Mouse (Mus musculus) hindbrain, embryonic 15.5 days (tissue): ENCODE data around the gene Nek8. TPM values are rescaled to one million over a fixed set of nuclear protein-coding genes. Genes with fewer than 3 reads are reported as not detected.
"Not testable (repeated sequence)": the region's sequence is repeated elsewhere in the genome, so short reads cannot be mapped to it uniquely, and the experiment has no call there.

Experiments used
- ATAC-seq: fragments of 200-750 bp; cut with Nextera tagmentation; 2 replicates; pipeline ENCODE4 v1.8.0; 2017; ENCODE audit warnings: low read depth, moderate number of reproducible peaks, moderate TSS enrichment; ENCODE audit not compliant: low FRiP score
- H3K27ac ChIP-seq: fragments of 300-500 bp; sonication (generic); replicated peaks from 2 replicates; pipeline ENCODE4 v1.5.1; 2015; ENCODE audit warnings: mild to moderate bottlenecking, inconsistent platforms
- H3K27me3 ChIP-seq: fragments of 300-500 bp; sonication (generic); 2 replicates; pipeline ENCODE4 v1.6.1; 2015; ENCODE audit warnings: control low read depth, inconsistent platforms
- H3K36me3 ChIP-seq: fragments of 300-500 bp; sonication (generic); 2 replicates; pipeline ENCODE4 v1.6.1; 2015; ENCODE audit warnings: control low read depth, inconsistent platforms
- H3K4me1 ChIP-seq: fragments of 300-500 bp; sonication (generic); replicated peaks from 2 replicates; pipeline ENCODE4 v1.6.1; 2015; ENCODE audit warnings: control low read depth, inconsistent platforms
- H3K4me2 ChIP-seq: fragments of 300-500 bp; sonication (generic); 2 replicates; pipeline ENCODE4 v1.6.1; 2015; ENCODE audit warnings: moderate library complexity, mild to moderate bottlenecking, inconsistent platforms
- H3K4me3 ChIP-seq: fragments of 300-500 bp; sonication (generic); 2 replicates; pipeline ENCODE4 v1.5.1; 2015; ENCODE audit warnings: mild to moderate bottlenecking, inconsistent platforms
- H3K9ac ChIP-seq: fragments of 300-500 bp; sonication (generic); 2 replicates; pipeline ENCODE4 v1.6.1; 2015; ENCODE audit warnings: inconsistent platforms
- H3K9me3 ChIP-seq: fragments of 300-500 bp; sonication (generic); 2 replicates; pipeline ENCODE4 v1.6.1; 2016; ENCODE audit warnings: control low read depth, inconsistent platforms
- WGBS: fragments of 180-500 bp; shearing (Covaris S2); methylation state at CpG from one replicate; pipeline ENCODE4 v1.1.7; 2015; 5-methylcytosine and 5-hydroxymethylcytosine counted together
- polyA plus RNA-seq: library from polyadenylated mRNA; unstranded; fragments of >200 nt; fragmentation: Nextera tagmentation; extraction: Ambion mirVana; gene quantifications from 2 replicates; pipeline ENCODE4 v1.2.1, GENCODE M21; 2015

Nek8 gene
- polyA plus RNA-seq, 1 experiment from 2014 or later: 8.5 TPM

- Histone ChIP-seq H3K4me3 (peak overlapping the region; percentile 31), H3K4me2 (peak overlapping the region; percentile 49), H3K27me3 (no peaks in the 10 kb centered on the region), H3K27ac (no peak overlapping the region), H3K36me3 (peaks cover 26% of the 10 kb centered on the region), H3K4me1 (peaks cover 12% of the 10 kb centered on the region), H3K9me3 (no peaks in the 10 kb centered on the region), H3K9ac (no peak overlapping the region)
- ATAC-seq: no peak
- 62% methylated on average over 23 of the region's 23 CpGs for WGBS
Observed at GRCm38 (mm10) chr11:78195101-78195863, 18.8 kb upstream of the Nek8 start.

DNA sequence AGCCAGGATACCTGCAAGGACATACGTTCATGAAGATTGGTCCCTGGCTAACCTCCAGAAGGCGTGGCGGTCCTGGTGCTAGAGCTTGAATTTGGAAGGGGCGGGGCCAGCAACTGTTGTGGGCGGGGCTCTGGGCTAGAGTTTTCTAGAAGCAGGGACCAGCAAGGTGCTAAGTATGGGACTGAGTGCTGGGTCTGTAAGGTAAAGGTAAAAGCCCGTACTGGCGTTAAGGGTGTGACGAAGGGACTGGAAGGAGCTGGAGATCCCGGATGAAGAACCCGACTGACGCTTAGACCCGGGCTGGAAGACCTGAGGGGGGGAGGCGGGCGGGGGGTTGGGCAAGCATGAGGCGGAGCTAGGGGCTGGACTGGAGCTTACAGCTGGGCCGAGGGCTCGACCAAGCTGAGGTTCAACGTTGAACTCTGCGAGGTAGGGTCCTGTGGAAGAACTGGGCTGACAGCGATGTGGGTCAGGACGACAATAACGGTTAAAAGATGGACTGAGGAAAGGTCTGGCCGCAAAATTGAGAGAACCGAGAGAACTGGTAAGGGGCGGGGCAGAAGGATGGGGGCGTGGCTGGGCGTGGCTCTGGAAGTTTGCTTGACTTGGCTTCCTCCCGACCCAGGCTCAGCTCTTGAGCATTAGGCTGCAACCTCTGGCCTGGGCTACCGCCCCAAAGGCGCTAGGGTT is 18.1 kb upstream of the Nek8 start:
- H3K4me1 ChIP-seq: peaks cover 19% of the 10 kb centered on the region
- H3K4me3 ChIP-seq: peak overlapping the region; percentile 31
- H3K9ac ChIP-seq: no peak overlapping the region
- no peak overlapping the region for H3K27ac ChIP-seq
- no peaks in the 10 kb centered on the region for H3K27me3 ChIP-seq
- H3K9me3 ChIP-seq: no peaks in the 10 kb centered on the region
- WGBS: 3% methylated on average over 30 of the region's 30 CpGs
- peak; percentile 53 for ATAC-seq
- H3K36me3 ChIP-seq: peaks cover 26% of the 10 kb centered on the region
- H3K4me2 ChIP-seq: peak overlapping the region; percentile 49

DNA sequence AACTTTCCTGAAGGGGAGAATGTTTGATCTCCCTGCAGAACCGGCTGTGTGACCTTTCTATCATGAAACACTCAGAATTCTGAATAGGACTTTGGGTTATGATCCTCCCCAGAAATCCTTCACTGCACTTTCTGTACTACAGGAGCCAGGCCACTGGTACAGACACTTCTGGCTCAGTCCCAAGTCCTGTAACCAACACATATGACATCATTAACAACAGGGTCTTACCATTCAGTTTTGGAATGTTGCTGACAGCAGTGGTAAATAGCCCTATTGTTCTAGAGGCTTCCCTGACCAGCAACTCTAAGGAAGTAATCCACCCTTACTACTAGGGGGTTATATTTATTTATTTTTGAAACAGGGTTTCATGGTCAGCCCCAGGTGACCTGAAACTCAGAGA is 16.6 kb upstream of the Nek8 start, which contains the start of gene Proca1:
Proca1 (plus strand) TSS at position 280 of the 400 bp plus-strand sequence.
- peaks cover 24% of the 10 kb centered on the region for H3K4me1 ChIP-seq
- H3K4me3 ChIP-seq: no peak within 1 kb of the TSS
- no peak within 1 kb of the TSS for H3K9ac ChIP-seq
- peaks cover 26% of the 10 kb centered on the region for H3K36me3 ChIP-seq
- no peaks in the 10 kb centered on the region for H3K27me3 ChIP-seq
- no peaks in the 10 kb centered on the region for H3K9me3 ChIP-seq
- H3K27ac ChIP-seq: no peak within 1 kb of the TSS
- H3K4me2 ChIP-seq: peak within 1 kb of the TSS; percentile 49
- no peak for ATAC-seq
- WGBS: 92% methylated on average over 1 of the region's 1 CpGs

GRCm38 (mm10) chr11:78190041-78190440 is 13.6 kb upstream of the Nek8 start:
- Histone ChIP-seq H3K4me1 (peaks cover 31% of the 10 kb centered on the region), H3K9ac (peak overlapping the region; percentile 72; the same call in 1 of the 2 replicates), H3K27me3 (no peaks in the 10 kb centered on the region), H3K36me3 (peaks cover 26% of the 10 kb centered on the region), H3K4me2 (peak overlapping the region; percentile 73), H3K9me3 (no peaks in the 10 kb centered on the region), H3K4me3 (peak overlapping the region; percentile 66), H3K27ac (peak overlapping the region; percentile 88)
- WGBS: 69% methylated on average over 6 of the region's 6 CpGs
- ATAC-seq: no peak

DNA sequence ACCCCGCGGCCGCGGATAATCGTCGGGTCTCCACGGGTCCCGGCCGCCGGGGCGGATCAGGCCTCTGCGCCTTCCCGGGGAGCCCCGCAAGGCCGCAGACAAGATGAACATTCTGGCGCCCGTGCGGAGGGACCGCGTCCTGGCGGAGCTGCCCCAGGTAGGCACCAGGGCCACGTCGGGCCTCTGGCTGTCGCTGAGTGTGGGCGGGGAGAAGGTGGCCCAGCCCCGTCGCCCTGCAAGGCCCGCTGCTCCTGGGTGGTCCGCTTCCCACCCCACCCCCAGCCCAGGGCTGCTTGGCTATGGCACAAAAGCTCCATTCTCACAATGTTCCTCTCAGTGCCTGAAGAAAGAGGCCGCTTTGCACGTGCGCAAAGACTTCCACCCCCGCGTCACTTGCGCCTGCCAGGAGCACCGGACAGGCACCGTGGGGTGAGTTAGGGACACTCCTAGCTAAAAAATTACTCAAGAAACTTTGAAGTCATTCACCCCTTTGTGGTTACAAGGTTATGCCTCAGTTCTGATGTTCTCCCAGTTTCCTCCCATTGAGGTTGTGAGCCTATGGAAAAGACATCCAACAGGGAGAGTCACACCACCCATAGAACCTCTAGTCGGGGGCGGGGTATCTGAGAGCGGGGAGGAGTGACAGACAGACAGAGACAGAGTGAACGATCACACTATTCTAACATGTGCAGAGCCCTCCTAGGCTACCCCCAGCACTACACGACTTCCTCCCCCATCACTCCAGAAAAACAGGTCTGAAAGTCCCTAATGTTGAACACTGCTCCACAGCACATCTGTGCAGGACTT is 13.0 kb upstream of the Nek8 start:
- ATAC-seq: peak; percentile 77
- H3K9ac ChIP-seq: peak overlapping the region; percentile 72
- H3K9me3 ChIP-seq: no peaks in the 10 kb centered on the region
- peak overlapping the region; percentile 88 for H3K27ac ChIP-seq
- H3K36me3 ChIP-seq: peaks cover 26% of the 10 kb centered on the region
- peaks cover 25% of the 10 kb centered on the region for H3K4me1 ChIP-seq
- under 1% methylated on average over 42 of the region's 42 CpGs for WGBS
- H3K27me3 ChIP-seq: no peaks in the 10 kb centered on the region
- peak overlapping the region; percentile 73 for H3K4me2 ChIP-seq
- peak overlapping the region; percentile 66 for H3K4me3 ChIP-seq

- peak; percentile 78 for ATAC-seq
- H3K27me3 ChIP-seq: no peaks in the 10 kb centered on the region
Observed at GRCm38 (mm10) chr11:78188331-78189233, 12.1 kb upstream of the Nek8 start, which contains the start of gene Rab34. Gene Rab34, plus strand, starts transcription at chr11:78188430.

DNA sequence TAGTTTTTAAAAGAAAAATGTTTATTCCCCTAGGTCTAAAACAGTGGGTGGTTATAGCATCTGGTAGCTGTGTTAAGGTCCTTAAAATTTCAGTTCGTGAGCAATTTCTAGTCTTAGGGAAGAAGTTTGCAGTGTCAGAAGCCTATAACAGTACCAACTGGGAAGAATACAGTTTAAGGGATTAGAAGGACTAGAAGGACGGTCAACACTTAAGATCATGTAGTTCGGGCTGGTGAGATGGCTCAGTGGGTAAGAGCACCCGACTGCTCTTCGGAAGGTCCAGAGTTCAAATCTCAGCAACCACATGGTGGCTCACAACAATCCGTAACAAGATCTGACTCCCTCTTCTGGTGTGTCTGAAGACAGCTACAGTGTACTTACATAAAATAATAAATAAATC is 8.2 kb upstream of the Nek8 start:
- peaks cover 24% of the 10 kb centered on the region for H3K36me3 ChIP-seq
- not testable (repeated sequence) for ATAC-seq, H3K9me3 ChIP-seq, H3K27ac ChIP-seq, H3K27me3 ChIP-seq, H3K4me2 ChIP-seq, H3K9ac ChIP-seq, H3K4me3 ChIP-seq
- H3K4me1 ChIP-seq: peaks cover 45% of the 10 kb centered on the region
- WGBS: 97% methylated on average over 6 of the region's 6 CpGs

More at GRCm38 (mm10) chr11:78188331-78189233, 12.1 kb upstream of the Nek8 start, which contains the start of gene Rab34:
- H3K4me1 ChIP-seq: peaks cover 27% of the 10 kb centered on the region
- H3K4me3 ChIP-seq: peak within 1 kb of the TSS; percentile 66
- H3K4me2 ChIP-seq: peak within 1 kb of the TSS; percentile 73
- H3K36me3 ChIP-seq: peaks cover 24% of the 10 kb centered on the region
- under 1% methylated on average over 75 of the region's 80 CpGs for WGBS
- peak within 1 kb of the TSS; percentile 72 for H3K9ac ChIP-seq
- no peaks in the 10 kb centered on the region for H3K9me3 ChIP-seq
- H3K27ac ChIP-seq: peak within 1 kb of the TSS; percentile 88

- ATAC-seq: no peak
- Histone ChIP-seq H3K36me3 (peaks cover 28% of the 10 kb centered on the region), H3K27me3 (no peaks in the 10 kb centered on the region), H3K9ac (peak overlapping the region; percentile 32), H3K4me2 (peak overlapping the region; percentile 50), H3K4me3 (peak overlapping the region; percentile 59), H3K9me3 (no peaks in the 10 kb centered on the region), H3K4me1 (peaks cover 47% of the 10 kb centered on the region), H3K27ac (peak overlapping the region; percentile 94)
- WGBS: 53% methylated on average over 10 of the region's 10 CpGs
Observed at GRCm38 (mm10) chr11:78183884-78184514, 7.5 kb upstream of the Nek8 start.

DNA sequence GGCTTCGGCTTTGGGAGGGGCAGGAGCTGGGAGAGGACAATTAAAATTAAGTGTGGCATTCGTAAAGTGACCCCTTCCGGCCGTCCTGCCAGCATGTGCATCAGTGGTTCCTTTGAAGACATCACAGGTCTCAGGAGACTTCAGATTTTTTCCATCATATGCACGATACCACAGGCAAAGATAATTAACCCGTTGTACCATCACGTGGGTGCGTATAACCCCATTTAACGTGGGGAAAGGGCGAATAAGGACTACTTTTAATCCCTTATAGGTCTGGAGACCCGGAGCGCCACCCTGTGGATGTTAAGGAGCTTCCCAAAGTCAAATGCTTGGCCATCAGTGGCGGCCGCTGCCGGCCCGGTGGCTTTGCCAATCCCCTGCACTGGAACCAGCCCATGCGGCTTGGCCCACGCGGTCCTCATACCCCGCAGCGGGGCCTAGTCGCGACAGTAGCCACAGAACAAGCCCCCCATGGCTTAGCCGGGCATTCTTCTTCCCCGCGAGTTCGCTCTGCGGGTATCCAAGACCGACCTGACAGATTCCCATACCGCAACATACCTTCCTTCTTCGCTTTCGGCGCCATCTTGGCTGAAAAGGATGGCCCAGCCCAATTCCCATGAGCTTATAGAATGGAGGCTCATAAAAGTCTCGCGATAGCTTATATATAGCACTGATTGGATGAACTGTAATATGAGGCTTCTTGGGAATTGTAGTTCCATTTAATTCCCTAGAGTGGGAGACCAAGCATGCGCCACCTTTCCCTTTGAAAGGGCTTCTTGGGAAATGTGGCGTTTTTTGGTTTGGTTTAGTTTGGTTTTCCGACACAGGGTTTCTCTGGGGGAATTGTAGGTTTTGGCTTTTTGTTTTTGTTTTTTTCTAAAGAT is 6.7 kb upstream of the Nek8 start, which contains the start of gene Rpl23a:
Rpl23a (minus strand) TSS at position 624 of the 884 bp plus-strand sequence.
- WGBS: under 1% methylated on average over 38 of the region's 38 CpGs
- no peaks in the 10 kb centered on the region for H3K9me3 ChIP-seq
- peak within 1 kb of the TSS; percentile 70 for H3K4me2 ChIP-seq
- peak within 1 kb of the TSS; percentile 59 for H3K4me3 ChIP-seq
- H3K27me3 ChIP-seq: no peaks in the 10 kb centered on the region
- H3K27ac ChIP-seq: peak within 1 kb of the TSS; percentile 94
- H3K9ac ChIP-seq: peak within 1 kb of the TSS; percentile 69
- H3K4me1 ChIP-seq: peaks cover 54% of the 10 kb centered on the region
- peak; percentile 95 for ATAC-seq
- peaks cover 28% of the 10 kb centered on the region for H3K36me3 ChIP-seq

- H3K9ac ChIP-seq: peak overlapping the region; percentile 69
- no peak for ATAC-seq
- 13% methylated on average over 7 of the region's 7 CpGs for WGBS
- H3K4me2 ChIP-seq: peak overlapping the region; percentile 70
- H3K27ac ChIP-seq: peak overlapping the region; percentile 94
- peak overlapping the region; percentile 59 for H3K4me3 ChIP-seq
- no peaks in the 10 kb centered on the region for H3K9me3 ChIP-seq
- H3K36me3 ChIP-seq: peaks cover 28% of the 10 kb centered on the region
- H3K4me1 ChIP-seq: peaks cover 54% of the 10 kb centered on the region
- no peaks in the 10 kb centered on the region for H3K27me3 ChIP-seq
Observed at GRCm38 (mm10) chr11:78182450-78182849, 6.0 kb upstream of the Nek8 start.
